Comparison of ENCODE assay signal across 8 mouse cellular contexts in genomic region chr1:75360112-75361031, GRCm38 (mm10). TPM values are rescaled to one million over a fixed set of nuclear protein-coding genes. Genes with fewer than 3 reads are reported as not detected.
DNase-seq lines count a peak whose midpoint lies in the region; ATAC-seq and TF ChIP-seq lines count a peak whose summit lies in the region.

Des (plus strand) TSS chr1:75360329.

- 0 out of 2 replicates have a peak, but pooled peaks have one; percentile 54 for TF ChIP-seq EP300 in heart, adult 2 months (IDR thresholded peaks at IDR 0.05; ENCODE audit: insufficient read depth, low read depth, low read length)

- no peak for TF ChIP-seq POLR2A in cerebellum, adult 2 months (IDR thresholded peaks at IDR 0.05; ENCODE audit: borderline replicate concordance, insufficient read depth, low read length)
- peak; percentile 91 for TF ChIP-seq POLR2A in heart, adult 2 months (IDR thresholded peaks at IDR 0.05; ENCODE audit: insufficient read depth, low read depth, low read length)
- no peak for TF ChIP-seq POLR2A in testis, adult 2 months (IDR thresholded peaks at IDR 0.05; ENCODE audit: control insufficient read depth, low read depth, low read length)

- peaks cover 6% of the 10 kb centered on the region for H3K36me3 ChIP-seq in heart, adult 2 months (ENCODE audit: control insufficient read depth, insufficient read depth, low read length)
- H3K36me3 ChIP-seq in kidney, embryonic 16.5 days (ENCODE audit: insufficient read depth, low read length) = no peaks in the 10 kb centered on the region
- no peaks in the 10 kb centered on the region for H3K36me3 ChIP-seq in testis, adult 2 months (ENCODE audit: control insufficient read depth, insufficient read depth, low read length)

- peaks cover 20% of the 10 kb centered on the region for H3K4me1 ChIP-seq in cerebellum, adult 2 months (ENCODE audit: control insufficient read depth, insufficient read depth, low read length)
- H3K4me1 ChIP-seq in heart, adult 2 months (ENCODE audit: control insufficient read depth, insufficient read depth, low read length) = peaks cover 3% of the 10 kb centered on the region
- peaks cover 39% of the 10 kb centered on the region for H3K4me1 ChIP-seq in kidney, embryonic 16.5 days (ENCODE audit: insufficient read depth, low read length)
- H3K4me1 ChIP-seq in testis, adult 2 months (ENCODE audit: control insufficient read depth, insufficient read depth, low read length) = peaks cover 9% of the 10 kb centered on the region

- no peaks in the 10 kb centered on the region for H3K27me3 ChIP-seq in cerebellum, adult 2 months (ENCODE audit: control insufficient read depth, insufficient read depth, low read length)
- no peaks in the 10 kb centered on the region for H3K27me3 ChIP-seq in heart, adult 2 months (ENCODE audit: control insufficient read depth, insufficient read depth, low read length)
- peaks cover 27% of the 10 kb centered on the region; the same call in 1 of the 2 replicates for H3K27me3 ChIP-seq in kidney, embryonic 16.5 days (ENCODE audit: insufficient read depth, low read length)
- no peaks in the 10 kb centered on the region; the same call in 1 of the 2 replicates for H3K27me3 ChIP-seq in testis, adult 2 months (ENCODE audit: control insufficient read depth, insufficient read depth, low read length)

- intact Hi-C loops in heart, adult 2 months (cut with DNase I) = no loop called here

- WGBS in cerebellum, adult 2 months = 26% methylated on average over 80 of the region's 80 CpGs
- WGBS in heart, adult 2 months = 5% methylated on average over 80 of the region's 80 CpGs
- 1% methylated on average over 80 of the region's 80 CpGs for WGBS in kidney, embryonic 16.5 days

- DNase-seq in cerebellum, adult 2 months = peak in 1 of 2 experiments; percentile 43
- DNase-seq in cerebellum, postnatal 4 days (ENCODE audit: low spot score in 2 of 2) = no peak
- peak; percentile 57 for DNase-seq in embryo, embryonic 11 days
- peak; percentile 84 to 89 for DNase-seq in heart, adult 2 months
- peak; percentile 91 for DNase-seq in lung, postnatal 10 days
- DNase-seq in right cerebral cortex, postnatal 14 days = no peak

- peak within 1 kb of the TSS; percentile 74 for H3K4me2 ChIP-seq in kidney, embryonic 16.5 days (replicated peaks; ENCODE audit: low read depth, low read length)

- TF ChIP-seq CTCF in cerebellum, adult 2 months (IDR thresholded peaks at IDR 0.05; ENCODE audit: borderline replicate concordance, insufficient read depth, low read depth, low read length) = no peak
- no peak for TF ChIP-seq CTCF in heart, adult 2 months (IDR thresholded peaks at IDR 0.05)
- TF ChIP-seq CTCF in testis, adult 2 months (IDR thresholded peaks at IDR 0.05; ENCODE audit: control insufficient read depth, insufficient read depth, insufficient replicate concordance, low read depth, low read length) = no peak

- no peak within 1 kb of the TSS for H3K27ac ChIP-seq in cerebellum, adult 2 months (ENCODE audit: insufficient read depth, low read length)
- H3K27ac ChIP-seq in heart, adult 2 months = peak within 1 kb of the TSS; percentile 91
- peak within 1 kb of the TSS; percentile 49; the same call in 1 of the 2 replicates for H3K27ac ChIP-seq in kidney, embryonic 16.5 days (ENCODE audit: low read length)
- H3K27ac ChIP-seq in testis, adult 2 months (ENCODE audit: control insufficient read depth, insufficient read depth, low read depth, low read length) = no peak within 1 kb of the TSS

- peak within 1 kb of the TSS; percentile 80 for H3K9ac ChIP-seq in heart, adult 2 months (ENCODE audit: low read depth, low read length)
- H3K9ac ChIP-seq in kidney, embryonic 16.5 days (replicated peaks; ENCODE audit: low read length) = peak within 1 kb of the TSS; percentile 62

- no peaks in the 10 kb centered on the region for H3K9me3 ChIP-seq in kidney, embryonic 16.5 days (ENCODE audit: low read length)

- peak within 1 kb of the TSS; percentile 36 for H3K4me3 ChIP-seq in cerebellum, adult 2 months (replicated peaks; ENCODE audit: insufficient read depth, low read depth, low read length)
- peak within 1 kb of the TSS; percentile 62 for H3K4me3 ChIP-seq in heart, adult 2 months
- H3K4me3 ChIP-seq in kidney, embryonic 16.5 days (ENCODE audit: low read length) = peak within 1 kb of the TSS; percentile 49
- H3K4me3 ChIP-seq in testis, adult 2 months (ENCODE audit: control insufficient read depth, low read depth, low read length) = peak within 1 kb of the TSS; percentile 78

- ATAC-seq in kidney, embryonic 16.5 days (ENCODE audit: low FRiP score, low TSS enrichment) = peak; percentile 69

- peaks cover 2% of the 10 kb centered on the region; the same call in 1 of the 2 replicates for H3K79me2 ChIP-seq in heart, adult 2 months (replicated peaks; ENCODE audit: control insufficient read depth, insufficient read depth, low read length)

RNA-seq across cellular contexts. Expression of gene Des, which starts in this region (rescaled TPM):
- 2.0 and 2.1 TPM in 2 replicates for polyA plus RNA-seq in cerebellum, adult 2 months (2012; rRNA removed)
- 1,000 to 10,000 TPM; 1,224 to 1,521 TPM for total RNA-seq in heart, adult 2 months (2021)
- 719 and 781 TPM in 2 replicates for polyA plus RNA-seq in heart, adult 2 months (2012; rRNA removed)
- 41.6 and 53.6 TPM in 2 replicates for polyA plus RNA-seq in kidney, embryonic 16.5 days (2015; fragmentation: Nextera tagmentation; extraction: Ambion mirVana)
- polyA plus RNA-seq in testis, adult 2 months (2012; rRNA removed) = 3.6 and 9.8 TPM in 2 replicates

Comparison
In these comparisons a context has a peak if more than half of its experiments do, and no peak if none do; other contexts are left out.
1. RNA of gene Des (polyA plus RNA-seq): 719 to 781 TPM in heart, adult 2 months; 41.6 to 53.6 TPM in kidney, embryonic 16.5 days, 3.6 to 9.8 TPM in testis, adult 2 months and 2.0 to 2.1 TPM in cerebellum, adult 2 months; every median in the first group is over 10 times any median in the second.
2. DNase-seq: peak in embryo, embryonic 11 days (single experiment), heart, adult 2 months (2 of 2) and lung, postnatal 10 days (single experiment); none in cerebellum, postnatal 4 days (0 of 2) and right cerebral cortex, postnatal 14 days (single experiment).
3. H3K27ac ChIP-seq: peak in heart, adult 2 months (single experiment) and kidney, embryonic 16.5 days (single experiment); none in cerebellum, adult 2 months (single experiment) and testis, adult 2 months (single experiment).
4. Peak in every context shown above with its lines, with median percentiles within 50 percentile points of each other: H3K4me3 ChIP-seq.